Mouse (Mus musculus): ENCODE results near the gene Trim3. TPM values are rescaled to one million over a fixed set of nuclear protein-coding genes. Genes with fewer than 3 reads are reported as not detected.

Gene Trim3
- polyA plus RNA-seq, 1 experiment, result 36.8 TPM

- H3K27ac ChIP-seq (ENCODE audit: insufficient read depth, low read length), result no peak overlapping the region
- no peaks in the 10 kb centered on the region for H3K9me3 ChIP-seq (replicated peaks; ENCODE audit: control insufficient read depth, insufficient read depth, low read length, poor library complexity, severe bottlenecking)
- no peaks in the 10 kb centered on the region for H3K27me3 ChIP-seq (ENCODE audit: control insufficient read depth, insufficient read depth, low read length, poor library complexity, severe bottlenecking)
- peak overlapping the region; percentile 79 for H3K9ac ChIP-seq (ENCODE audit: low read depth, poor library complexity, severe bottlenecking)
- H3K36me3 ChIP-seq (ENCODE audit: control insufficient read depth, insufficient read depth, low read length, poor library complexity, severe bottlenecking), result peaks cover 8% of the 10 kb centered on the region
- TF ChIP-seq EP300 (IDR thresholded peaks at IDR 0.05; ENCODE audit: insufficient read depth, low read depth, low read length), result no peak
- no peak for TF ChIP-seq POLR2A (IDR thresholded peaks at IDR 0.05; ENCODE audit: insufficient read depth, low read length)
- no peak for TF ChIP-seq CTCF (IDR thresholded peaks at IDR 0.05; ENCODE audit: low read depth, low read length)
- H3K4me3 ChIP-seq (ENCODE audit: low read depth, low read length), result peak overlapping the region; percentile 67
- H3K4me1 ChIP-seq (ENCODE audit: control insufficient read depth, insufficient read depth, low read length), result no peaks in the 10 kb centered on the region
Measured at GRCm38 (mm10) chr7:105632551-105632972, 809 bp downstream of the Trim3 start.

- TF ChIP-seq EP300 (IDR thresholded peaks at IDR 0.05; ENCODE audit: insufficient read depth, low read depth, low read length) (no peak), POLR2A (IDR thresholded peaks at IDR 0.05; ENCODE audit: insufficient read depth, low read length) (no peak), CTCF (IDR thresholded peaks at IDR 0.05; ENCODE audit: low read depth, low read length) (no peak)
- no peak overlapping the region for H3K27ac ChIP-seq (ENCODE audit: insufficient read depth, low read length)
Measured at GRCm38 (mm10) chr7:105628633-105629032, 4.7 kb downstream of the Trim3 start.

GRCm38 (mm10) chr7:105625397-105625796 is 8.0 kb downstream of the Trim3 start:
- TF ChIP-seq EP300 (IDR thresholded peaks at IDR 0.05; ENCODE audit: insufficient read depth, low read depth, low read length) (no peak), CTCF (IDR thresholded peaks at IDR 0.05; ENCODE audit: low read depth, low read length) (no peak), POLR2A (IDR thresholded peaks at IDR 0.05; ENCODE audit: insufficient read depth, low read length) (no peak)
- no peak overlapping the region for H3K9ac ChIP-seq (ENCODE audit: low read depth, poor library complexity, severe bottlenecking)
- H3K27ac ChIP-seq (ENCODE audit: insufficient read depth, low read length), result no peak overlapping the region
- H3K27me3 ChIP-seq (ENCODE audit: control insufficient read depth, insufficient read depth, low read length, poor library complexity, severe bottlenecking), result no peaks in the 10 kb centered on the region
- no peaks in the 10 kb centered on the region for H3K9me3 ChIP-seq (replicated peaks; ENCODE audit: control insufficient read depth, insufficient read depth, low read length, poor library complexity, severe bottlenecking)
- no peak overlapping the region for H3K4me3 ChIP-seq (ENCODE audit: low read depth, low read length)
- H3K4me1 ChIP-seq (ENCODE audit: control insufficient read depth, insufficient read depth, low read length), result no peaks in the 10 kb centered on the region
- H3K36me3 ChIP-seq (ENCODE audit: control insufficient read depth, insufficient read depth, low read length, poor library complexity, severe bottlenecking), result no peaks in the 10 kb centered on the region

More at GRCm38 (mm10) chr7:105628633-105629032, 4.7 kb downstream of the Trim3 start:
- Histone ChIP-seq H3K36me3 (ENCODE audit: control insufficient read depth, insufficient read depth, low read length, poor library complexity, severe bottlenecking) (no peaks in the 10 kb centered on the region), H3K27me3 (ENCODE audit: control insufficient read depth, insufficient read depth, low read length, poor library complexity, severe bottlenecking) (no peaks in the 10 kb centered on the region), H3K4me3 (ENCODE audit: low read depth, low read length) (no peak overlapping the region), H3K9ac (ENCODE audit: low read depth, poor library complexity, severe bottlenecking) (no peak overlapping the region), H3K9me3 (replicated peaks; ENCODE audit: control insufficient read depth, insufficient read depth, low read length, poor library complexity, severe bottlenecking) (no peaks in the 10 kb centered on the region), H3K4me1 (ENCODE audit: control insufficient read depth, insufficient read depth, low read length) (no peaks in the 10 kb centered on the region)

- no peak overlapping the region for H3K27ac ChIP-seq (ENCODE audit: insufficient read depth, low read length)
- no peak overlapping the region for H3K4me3 ChIP-seq (ENCODE audit: low read depth, low read length)
- H3K36me3 ChIP-seq (ENCODE audit: control insufficient read depth, insufficient read depth, low read length, poor library complexity, severe bottlenecking), result peaks cover 8% of the 10 kb centered on the region; the same call in 1 of the 2 replicates
- no peak for TF ChIP-seq CTCF (IDR thresholded peaks at IDR 0.05; ENCODE audit: low read depth, low read length)
- TF ChIP-seq POLR2A (IDR thresholded peaks at IDR 0.05; ENCODE audit: insufficient read depth, low read length), result no peak
- H3K9me3 ChIP-seq (replicated peaks; ENCODE audit: control insufficient read depth, insufficient read depth, low read length, poor library complexity, severe bottlenecking), result peaks cover 20% of the 10 kb centered on the region
- no peaks in the 10 kb centered on the region for H3K27me3 ChIP-seq (ENCODE audit: control insufficient read depth, insufficient read depth, low read length, poor library complexity, severe bottlenecking)
- no peaks in the 10 kb centered on the region for H3K4me1 ChIP-seq (ENCODE audit: control insufficient read depth, insufficient read depth, low read length)
- no peak overlapping the region for H3K9ac ChIP-seq (ENCODE audit: low read depth, poor library complexity, severe bottlenecking)
Measured at GRCm38 (mm10) chr7:105621646-105622292, 11.6 kb downstream of the Trim3 start.

GRCm38 (mm10) chr7:105621053-105621452 is 12.3 kb downstream of the Trim3 start:
- TF ChIP-seq EP300 (IDR thresholded peaks at IDR 0.05; ENCODE audit: insufficient read depth, low read depth, low read length) (no peak), CTCF (IDR thresholded peaks at IDR 0.05; ENCODE audit: low read depth, low read length) (no peak), POLR2A (IDR thresholded peaks at IDR 0.05; ENCODE audit: insufficient read depth, low read length) (no peak)
- H3K9ac ChIP-seq (ENCODE audit: low read depth, poor library complexity, severe bottlenecking), result no peak overlapping the region
- peaks cover 8% of the 10 kb centered on the region; the same call in 1 of the 2 replicates for H3K36me3 ChIP-seq (ENCODE audit: control insufficient read depth, insufficient read depth, low read length, poor library complexity, severe bottlenecking)
- no peaks in the 10 kb centered on the region for H3K27me3 ChIP-seq (ENCODE audit: control insufficient read depth, insufficient read depth, low read length, poor library complexity, severe bottlenecking)
- no peak overlapping the region for H3K4me3 ChIP-seq (ENCODE audit: low read depth, low read length)
- peaks cover 20% of the 10 kb centered on the region for H3K9me3 ChIP-seq (replicated peaks; ENCODE audit: control insufficient read depth, insufficient read depth, low read length, poor library complexity, severe bottlenecking)
- no peaks in the 10 kb centered on the region for H3K4me1 ChIP-seq (ENCODE audit: control insufficient read depth, insufficient read depth, low read length)
- H3K27ac ChIP-seq (ENCODE audit: insufficient read depth, low read length), result no peak overlapping the region

- no peak overlapping the region for H3K4me3 ChIP-seq (ENCODE audit: low read depth, low read length)
- H3K9me3 ChIP-seq (replicated peaks; ENCODE audit: control insufficient read depth, insufficient read depth, low read length, poor library complexity, severe bottlenecking), result peaks cover 20% of the 10 kb centered on the region
- no peaks in the 10 kb centered on the region for H3K27me3 ChIP-seq (ENCODE audit: control insufficient read depth, insufficient read depth, low read length, poor library complexity, severe bottlenecking)
- TF ChIP-seq POLR2A (IDR thresholded peaks at IDR 0.05; ENCODE audit: insufficient read depth, low read length), result no peak
- no peak for TF ChIP-seq CTCF (IDR thresholded peaks at IDR 0.05; ENCODE audit: low read depth, low read length)
- no peak for TF ChIP-seq EP300 (IDR thresholded peaks at IDR 0.05; ENCODE audit: insufficient read depth, low read depth, low read length)
- H3K27ac ChIP-seq (ENCODE audit: insufficient read depth, low read length), result no peak overlapping the region
- H3K36me3 ChIP-seq (ENCODE audit: control insufficient read depth, insufficient read depth, low read length, poor library complexity, severe bottlenecking), result peaks cover 8% of the 10 kb centered on the region; the same call in 1 of the 2 replicates
- no peaks in the 10 kb centered on the region for H3K4me1 ChIP-seq (ENCODE audit: control insufficient read depth, insufficient read depth, low read length)
- no peak overlapping the region for H3K9ac ChIP-seq (ENCODE audit: low read depth, poor library complexity, severe bottlenecking)
Measured at GRCm38 (mm10) chr7:105619701-105620100, 13.7 kb downstream of the Trim3 start.

All from ES-Bruce4 (cell line).